Mouse (Mus musculus) kidney, postnatal 0 days (tissue): ENCODE measurements at regions not wholly inside any gene's neighbourhood (a gene's known extent, or its start where the extent isn't known, plus 50 kb on each side); places are given as distances from the start of the nearest gene placed in this dataset.

ENCODE experiments used
- ATAC-seq: fragments of 200-750 bp; cut with Nextera tagmentation; replicated peaks from 2 replicates; pipeline ENCODE4 v1.8.0; 2017; ENCODE audit warnings: low read depth, moderate number of reproducible peaks, moderate TSS enrichment, moderate library complexity; ENCODE audit not compliant: low FRiP score
- DNase-seq: peaks from one replicate; pipeline ENCODE4 v3.0.0-alpha.2; 2016; ENCODE audit warnings: low spot score
- H3K27ac ChIP-seq: fragments of 300-500 bp; sonication (generic); 2 replicates; pipeline ENCODE4 v1.5.1; 2014; ENCODE audit warnings: mild to moderate bottlenecking
- H3K27me3 ChIP-seq: fragments of 300-500 bp; sonication (generic); 2 replicates; pipeline ENCODE4 v1.6.1; 2014; ENCODE audit warnings: low read length, mixed read lengths; ENCODE audit not compliant: insufficient read depth
- H3K36me3 ChIP-seq: fragments of 300-500 bp; sonication (generic); 2 replicates; pipeline ENCODE4 v1.6.1; 2014; ENCODE audit warnings: low read length, mixed read lengths; ENCODE audit not compliant: insufficient read depth
- H3K4me1 ChIP-seq: fragments of 300-500 bp; sonication (generic); replicated peaks from 2 replicates; pipeline ENCODE4 v1.6.1; 2014; ENCODE audit warnings: antibody characterized with exemption, low read length, mixed read lengths; ENCODE audit not compliant: insufficient read depth
- H3K4me2 ChIP-seq: fragments of 300-500 bp; sonication (generic); 2 replicates; pipeline ENCODE4 v1.6.1; 2014; ENCODE audit warnings: mild to moderate bottlenecking, low read length, moderate library complexity, mixed read lengths
- H3K4me3 ChIP-seq: fragments of 300-500 bp; sonication (generic); replicated peaks from 2 replicates; pipeline ENCODE4 v1.5.1; 2014; ENCODE audit warnings: low read depth, low read length
- H3K9ac ChIP-seq: fragments of 300-500 bp; sonication (generic); 2 replicates; pipeline ENCODE4 v1.6.1; 2014; ENCODE audit warnings: low read depth, low read length
- H3K9me3 ChIP-seq: fragments of 300-500 bp; sonication (generic); replicated peaks from 2 replicates; pipeline ENCODE4 v1.6.1; 2016; ENCODE audit warnings: low read length, inconsistent platforms, mixed read lengths
- CTCF ChIP-seq: IDR thresholded peaks from 2 replicates; pipeline ENCODE4 v1.5.1; 2016; ENCODE audit warnings: antibody characterized with exemption, low read depth, mild to moderate bottlenecking, moderate library complexity
- WGBS: fragments of 180-500 bp; shearing (Covaris S2); extraction: QIAGEN DNeasy Blood & Tissue Kit; methylation state at CpG from one replicate; pipeline ENCODE4 v1.1.7; 2014; 5-methylcytosine and 5-hydroxymethylcytosine counted together

- Histone ChIP-seq H3K27ac (no peak overlapping the region), H3K4me2 (no peak overlapping the region), H3K9ac (no peak overlapping the region), H3K4me1 (no peaks in the 10 kb centered on the region; the same call in 1 of the 2 replicates), H3K36me3 (no peaks in the 10 kb centered on the region), H3K4me3 (no peak overlapping the region), H3K27me3 (no peaks in the 10 kb centered on the region), H3K9me3 (no peaks in the 10 kb centered on the region)
- no peak for TF ChIP-seq CTCF
- WGBS, result 95% methylated on average over 5 of the region's 5 CpGs
- DNase-seq, result no peak
- ATAC-seq, result no peak
Observed at GRCm38 (mm10) chr5:76423593-76423992, 60.0 kb upstream of the Nmu start.

- Histone ChIP-seq H3K27ac (no peak overlapping the region), H3K4me3 (no peak overlapping the region), H3K4me1 (no peaks in the 10 kb centered on the region), H3K27me3 (no peaks in the 10 kb centered on the region), H3K36me3 (no peaks in the 10 kb centered on the region), H3K9ac (no peak overlapping the region), H3K9me3 (no peaks in the 10 kb centered on the region), H3K4me2 (no peak overlapping the region)
- ATAC-seq (no peak), DNase-seq (no peak)
- 81% methylated on average over 2 of the region's 2 CpGs for WGBS
- no peak for TF ChIP-seq CTCF
Observed at GRCm38 (mm10) chr5:76425680-76426079, 58.2 kb upstream of the Gm7271 start.

GRCm38 (mm10) chr5:76427581-76427980 lies 56.3 kb upstream of the Gm7271 start:
- 85% methylated on average over 3 of the region's 3 CpGs for WGBS
- Histone ChIP-seq H3K4me3 (no peak overlapping the region), H3K4me2 (no peak overlapping the region), H3K9ac (no peak overlapping the region), H3K4me1 (no peaks in the 10 kb centered on the region), H3K27me3 (no peaks in the 10 kb centered on the region), H3K9me3 (no peaks in the 10 kb centered on the region), H3K36me3 (no peaks in the 10 kb centered on the region), H3K27ac (no peak overlapping the region)
- DNase-seq, result no peak
- ATAC-seq, result no peak
- TF ChIP-seq CTCF, result no peak

- DNase-seq (no peak), ATAC-seq (no peak)
- Histone ChIP-seq H3K4me2 (no peak overlapping the region), H3K27me3 (no peaks in the 10 kb centered on the region), H3K9ac (no peak overlapping the region), H3K9me3 (no peaks in the 10 kb centered on the region), H3K36me3 (no peaks in the 10 kb centered on the region), H3K27ac (no peak overlapping the region), H3K4me1 (no peaks in the 10 kb centered on the region), H3K4me3 (no peak overlapping the region)
- 61% methylated on average over 5 of the region's 5 CpGs for WGBS
- no peak for TF ChIP-seq CTCF
Observed at GRCm38 (mm10) chr5:76429441-76429840, 54.4 kb upstream of the Gm7271 start.

- TF ChIP-seq CTCF, result no peak
- Histone ChIP-seq H3K4me1 (no peaks in the 10 kb centered on the region), H3K27ac (no peak overlapping the region), H3K4me2 (no peak overlapping the region), H3K4me3 (no peak overlapping the region), H3K27me3 (no peaks in the 10 kb centered on the region), H3K9me3 (no peaks in the 10 kb centered on the region), H3K9ac (no peak overlapping the region), H3K36me3 (no peaks in the 10 kb centered on the region)
- DNase-seq (no peak), ATAC-seq (no peak)
- WGBS, result 94% methylated on average over 2 of the region's 2 CpGs
Observed at GRCm38 (mm10) chr5:76433623-76434022, 50.2 kb upstream of the Gm7271 start.
